Mouse (Mus musculus) lung, embryonic 16.5 days (tissue): Measurements from ENCODE around the gene Polr1c. TPM values are rescaled to one million over a fixed set of nuclear protein-coding genes. Genes with fewer than 3 reads are reported as not detected.

Experiments
- ATAC-seq: fragments of 200-750 bp; cut with Nextera tagmentation; 2 replicates; pipeline ENCODE4 v1.8.0; 2017; ENCODE audit warnings: low read depth, mild to moderate bottlenecking, moderate library complexity
- H3K27ac ChIP-seq: fragments of 300-500 bp; sonication (generic); 2 replicates; pipeline ENCODE4 v1.5.1; 2014; ENCODE audit warnings: mild to moderate bottlenecking, control low read depth, low read length
- H3K27me3 ChIP-seq: fragments of 300-500 bp; sonication (generic); 2 replicates; pipeline ENCODE4 v1.6.1; 2014; ENCODE audit warnings: low read depth, low read length, mixed read lengths; ENCODE audit not compliant: control insufficient read depth, insufficient read depth
- H3K36me3 ChIP-seq: fragments of 300-500 bp; sonication (generic); 2 replicates; pipeline ENCODE4 v1.6.1; 2014; ENCODE audit warnings: low read length; ENCODE audit not compliant: control insufficient read depth, insufficient read depth
- H3K4me1 ChIP-seq: fragments of 300-500 bp; sonication (generic); replicated peaks from 2 replicates; pipeline ENCODE4 v1.6.1; 2014; ENCODE audit warnings: low read length, mixed read lengths; ENCODE audit not compliant: control insufficient read depth, insufficient read depth
- H3K4me2 ChIP-seq: fragments of 300-500 bp; sonication (generic); 2 replicates; pipeline ENCODE4 v1.6.1; 2014; ENCODE audit warnings: low read depth, low read length, control low read depth
- H3K4me3 ChIP-seq: fragments of 300-500 bp; sonication (generic); 2 replicates; pipeline ENCODE4 v1.5.1; 2014; ENCODE audit warnings: mild to moderate bottlenecking, low read length, control low read depth
- H3K9ac ChIP-seq: fragments of 300-500 bp; sonication (generic); 2 replicates; pipeline ENCODE4 v1.6.1; 2014; ENCODE audit warnings: low read length, control low read depth
- H3K9me3 ChIP-seq: fragments of 300-500 bp; sonication (generic); 2 replicates; pipeline ENCODE4 v1.6.1; 2016; ENCODE audit warnings: low read length; ENCODE audit not compliant: control insufficient read depth
- WGBS: fragments of 180-500 bp; shearing (Covaris S2); extraction: QIAGEN DNeasy Blood & Tissue Kit; methylation state at CpG from one replicate; pipeline ENCODE4 v1.1.7; 2014; 5-methylcytosine and 5-hydroxymethylcytosine counted together
- polyA plus RNA-seq: library from polyadenylated mRNA; unstranded; fragments of >200 nt; fragmentation: Nextera tagmentation; extraction: Ambion mirVana; gene quantifications from 2 replicates; pipeline ENCODE4 v1.2.1, GENCODE M21; 2015

Gene Polr1c
- polyA plus RNA-seq, 1 experiment from 2014 or later: 90.6 TPM

DNA sequence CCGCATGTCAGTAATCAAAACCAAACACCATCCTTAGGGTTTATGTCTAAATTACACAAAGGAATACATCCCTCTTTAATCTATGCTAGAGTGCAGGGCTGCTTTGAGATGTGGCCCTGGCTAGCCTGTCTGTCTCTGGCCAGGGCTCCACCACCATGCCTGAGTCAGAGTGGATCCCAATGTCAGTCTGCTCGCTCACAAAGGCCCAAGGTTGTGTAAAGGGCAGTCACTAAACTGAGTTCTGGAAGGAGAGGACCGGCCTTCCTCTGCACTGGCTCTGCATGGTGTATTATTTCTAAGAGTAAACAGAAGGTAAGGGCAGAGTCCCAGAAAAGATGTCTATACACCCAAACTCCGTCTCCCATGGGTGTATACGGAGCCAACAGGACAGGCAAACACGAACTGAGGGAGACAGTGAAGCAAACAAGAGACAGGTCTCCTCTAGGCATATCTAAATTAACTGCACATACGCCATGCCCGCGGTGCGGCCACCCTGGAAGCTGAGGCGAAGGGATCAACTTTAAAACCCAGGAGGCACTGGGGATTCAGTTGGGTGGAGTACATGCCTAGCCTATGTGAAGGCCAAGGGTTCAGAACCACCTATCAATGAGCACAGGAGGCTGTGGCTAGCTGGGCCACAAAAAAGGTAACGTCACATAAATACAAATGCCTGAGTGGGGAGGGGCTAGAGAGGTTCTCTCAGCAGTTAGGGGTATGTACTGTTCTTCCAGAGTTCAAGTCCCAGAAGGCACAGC is 30.3 kb upstream of the Polr1c start:
- 88% methylated on average over 12 of the region's 12 CpGs for WGBS
- Histone ChIP-seq H3K27ac (no peak overlapping the region), H3K9ac (no peak overlapping the region), H3K27me3 (no peaks in the 10 kb centered on the region), H3K36me3 (peaks cover 28% of the 10 kb centered on the region), H3K4me2 (no peak overlapping the region), H3K9me3 (no peaks in the 10 kb centered on the region), H3K4me3 (no peak overlapping the region), H3K4me1 (peaks cover 13% of the 10 kb centered on the region)
- no peak for ATAC-seq

DNA sequence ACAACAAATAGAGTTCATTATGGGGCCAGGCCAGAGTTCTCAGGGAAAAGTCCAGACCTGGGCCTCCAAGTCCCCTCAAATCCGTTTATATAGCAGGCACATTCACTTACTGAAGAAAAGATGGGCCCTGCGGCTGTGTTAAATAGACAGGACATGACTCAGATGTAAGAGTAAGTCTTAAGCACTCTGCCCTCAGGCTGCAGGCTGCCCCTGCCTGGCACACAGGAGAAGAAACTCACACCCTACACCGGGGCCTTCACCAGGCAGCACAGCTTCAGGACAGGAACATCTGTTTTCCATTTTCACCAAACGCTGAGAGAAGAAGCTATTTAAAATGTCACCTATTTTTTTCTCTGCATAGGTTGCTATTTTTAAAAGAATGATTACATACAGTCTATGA is 29.7 kb upstream of the Polr1c start:
- Histone ChIP-seq H3K9me3 (no peaks in the 10 kb centered on the region), H3K27me3 (no peaks in the 10 kb centered on the region), H3K9ac (no peak overlapping the region), H3K27ac (no peak overlapping the region), H3K4me1 (peaks cover 12% of the 10 kb centered on the region), H3K4me3 (no peak overlapping the region), H3K36me3 (peaks cover 28% of the 10 kb centered on the region), H3K4me2 (no peak overlapping the region)
- no peak for ATAC-seq
- 67% methylated on average over 4 of the region's 4 CpGs for WGBS

DNA sequence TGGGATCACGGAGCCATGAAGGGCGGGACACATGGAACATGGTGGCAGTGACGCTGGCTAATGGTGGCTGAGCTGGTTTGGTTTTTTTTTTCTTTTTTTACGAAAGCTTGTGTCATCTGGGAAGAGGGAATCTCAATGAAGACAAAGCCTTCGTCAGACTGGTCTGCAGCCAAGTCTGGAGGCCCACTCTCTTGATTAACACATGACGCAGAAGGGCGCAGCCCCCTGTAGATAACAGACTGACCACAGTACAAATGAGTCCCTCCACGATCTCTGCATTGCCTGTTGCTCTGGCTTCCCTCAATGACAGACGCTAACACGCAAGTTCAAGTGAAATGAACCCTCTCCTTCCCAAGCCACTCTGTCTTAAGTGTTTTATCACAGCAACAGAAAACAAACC is 27.7 kb upstream of the Polr1c start:
- 86% methylated on average over 10 of the region's 10 CpGs for WGBS
- Histone ChIP-seq H3K27ac (no peak overlapping the region), H3K4me3 (no peak overlapping the region), H3K27me3 (no peaks in the 10 kb centered on the region), H3K4me1 (peaks cover 1% of the 10 kb centered on the region; the same call in 1 of the 2 replicates), H3K9me3 (no peaks in the 10 kb centered on the region), H3K9ac (no peak overlapping the region), H3K36me3 (peaks cover 29% of the 10 kb centered on the region), H3K4me2 (no peak overlapping the region)
- no peak for ATAC-seq

DNA sequence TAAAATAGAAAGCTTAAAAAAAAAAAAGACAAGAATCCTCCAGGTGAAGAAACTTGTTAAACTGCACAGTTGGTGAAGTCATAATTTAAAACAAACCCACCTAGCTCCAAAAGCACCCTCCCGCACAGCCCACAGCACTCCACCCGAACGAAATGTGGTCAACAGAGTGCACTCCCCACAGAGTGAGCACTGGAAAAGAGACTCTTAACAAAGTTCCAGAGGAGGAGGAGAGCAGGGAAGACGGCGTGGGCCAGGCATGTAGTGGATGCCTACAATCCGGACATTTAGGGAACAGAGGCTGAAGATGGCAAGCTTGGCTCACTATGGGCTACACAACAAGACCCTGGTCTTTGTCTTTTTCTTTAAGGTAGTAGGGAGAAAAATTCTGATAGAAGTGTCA is 27.2 kb upstream of the Polr1c start:
- Histone ChIP-seq H3K27ac (no peak overlapping the region), H3K4me2 (no peak overlapping the region), H3K9me3 (no peaks in the 10 kb centered on the region), H3K4me1 (peaks cover 6% of the 10 kb centered on the region; the same call in 1 of the 2 replicates), H3K4me3 (no peak overlapping the region), H3K36me3 (peaks cover 28% of the 10 kb centered on the region), H3K9ac (no peak overlapping the region), H3K27me3 (no peaks in the 10 kb centered on the region)
- ATAC-seq: no peak
- WGBS: 64% methylated on average over 6 of the region's 6 CpGs

GRCm38 (mm10) chr17:46274465-46274864 is 26.6 kb upstream of the Polr1c start:
- Histone ChIP-seq H3K9me3 (no peaks in the 10 kb centered on the region), H3K9ac (no peak overlapping the region), H3K27me3 (no peaks in the 10 kb centered on the region), H3K4me1 (peaks cover 11% of the 10 kb centered on the region; the same call in 1 of the 2 replicates), H3K4me3 (no peak overlapping the region), H3K27ac (no peak overlapping the region), H3K36me3 (peaks cover 24% of the 10 kb centered on the region), H3K4me2 (no peak overlapping the region)
- 59% methylated on average over 6 of the region's 6 CpGs for WGBS
- no peak for ATAC-seq

DNA sequence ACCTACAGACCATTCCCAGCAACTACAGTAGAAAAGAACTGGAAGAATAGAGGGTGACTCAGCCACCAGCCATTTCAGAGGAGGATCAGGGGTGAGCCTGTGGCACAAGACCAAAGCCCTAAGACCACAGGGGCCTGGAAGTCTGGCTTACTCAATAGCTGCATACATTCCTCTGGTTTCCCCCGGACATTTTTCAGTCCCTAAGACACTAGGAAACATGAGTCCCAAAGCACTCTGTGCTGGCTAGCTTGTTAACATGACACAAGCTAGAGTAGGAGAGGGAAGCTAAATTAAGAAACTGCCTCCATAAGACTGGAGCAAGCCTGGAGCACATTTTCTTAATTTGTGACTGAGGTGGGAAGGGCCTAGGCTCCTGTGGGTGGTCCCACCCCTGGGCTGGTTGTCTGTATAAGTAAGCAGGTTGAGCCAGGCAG is 26.0 kb upstream of the Polr1c start:
- Histone ChIP-seq H3K9me3 (no peaks in the 10 kb centered on the region), H3K9ac (no peak overlapping the region), H3K27ac (no peak overlapping the region), H3K27me3 (no peaks in the 10 kb centered on the region), H3K4me1 (peaks cover 11% of the 10 kb centered on the region; the same call in 1 of the 2 replicates), H3K4me2 (no peak overlapping the region), H3K36me3 (peaks cover 19% of the 10 kb centered on the region), H3K4me3 (no peak overlapping the region)
- WGBS: 67% methylated on average over 1 of the region's 1 CpGs
- no peak for ATAC-seq

- Histone ChIP-seq H3K36me3 (peaks cover 14% of the 10 kb centered on the region), H3K27ac (no peak overlapping the region), H3K27me3 (no peaks in the 10 kb centered on the region), H3K9ac (no peak overlapping the region), H3K4me3 (no peak overlapping the region), H3K9me3 (no peaks in the 10 kb centered on the region), H3K4me2 (no peak overlapping the region), H3K4me1 (peaks cover 11% of the 10 kb centered on the region; the same call in 1 of the 2 replicates)
- ATAC-seq: no peak
- 79% methylated on average over 5 of the region's 5 CpGs for WGBS
Observed at GRCm38 (mm10) chr17:46272675-46273074, 24.8 kb upstream of the Polr1c start.

- H3K4me2 ChIP-seq: no peak overlapping the region
- no peak for ATAC-seq
- no peaks in the 10 kb centered on the region for H3K27me3 ChIP-seq
- H3K9ac ChIP-seq: no peak overlapping the region
- H3K4me3 ChIP-seq: no peak overlapping the region
- no peaks in the 10 kb centered on the region for H3K9me3 ChIP-seq
- no peak overlapping the region for H3K27ac ChIP-seq
- peaks cover 9% of the 10 kb centered on the region for H3K36me3 ChIP-seq
- peaks cover 11% of the 10 kb centered on the region; the same call in 1 of the 2 replicates for H3K4me1 ChIP-seq
- 88% methylated on average over 2 of the region's 2 CpGs for WGBS
Observed at GRCm38 (mm10) chr17:46272058-46272457, 24.2 kb upstream of the Polr1c start.

- peak; percentile 21; the same call in 1 of the 2 replicates for ATAC-seq
- H3K4me3 ChIP-seq: no peak overlapping the region
- peak overlapping the region; percentile 37; the same call in 1 of the 2 replicates for H3K9ac ChIP-seq
- H3K4me1 ChIP-seq: peaks cover 21% of the 10 kb centered on the region
- H3K4me2 ChIP-seq: no peak overlapping the region
- H3K9me3 ChIP-seq: no peaks in the 10 kb centered on the region
- no peaks in the 10 kb centered on the region for H3K27me3 ChIP-seq
- peaks cover 9% of the 10 kb centered on the region for H3K36me3 ChIP-seq
- WGBS: 61% methylated on average over 19 of the region's 19 CpGs
- H3K27ac ChIP-seq: peak overlapping the region; percentile 47; the same call in 1 of the 2 replicates
Observed at GRCm38 (mm10) chr17:46269771-46270534, 22.1 kb upstream of the Polr1c start.
